Mouse (Mus musculus): ENCODE results near the gene Olfr370.

DNA sequence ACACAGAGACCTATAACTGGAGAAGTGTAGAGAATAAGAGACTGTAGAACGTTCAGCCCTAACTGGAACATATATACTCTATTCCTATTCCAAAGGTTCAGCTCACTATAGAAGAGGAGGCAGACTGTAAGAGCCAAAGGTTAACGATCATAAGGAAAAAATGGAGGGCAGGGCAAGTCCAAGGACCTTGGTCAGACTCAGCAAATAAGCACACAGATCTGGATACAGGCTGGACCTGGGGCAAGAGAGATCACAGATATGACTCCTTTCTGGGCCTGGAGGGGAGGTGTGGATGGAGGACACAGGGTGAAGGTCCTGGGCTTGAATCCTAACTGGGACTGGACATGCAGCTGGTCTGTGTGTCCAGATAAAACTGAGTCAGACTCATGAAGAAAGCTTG, 778 bp upstream of the Olfr370 start:
- TF ChIP-seq CTCF (IDR thresholded peaks at IDR 0.05; ENCODE audit: low read depth) = no peak
- TF ChIP-seq EP300 (IDR thresholded peaks at IDR 0.05; ENCODE audit: low read depth) = no peak
